Mouse (Mus musculus): ENCODE results near the gene Tmem126b.
A peak's percentile ranks its signal among the peaks of the same experiment; 100 is the strongest.

Tmem126b gene

DNA sequence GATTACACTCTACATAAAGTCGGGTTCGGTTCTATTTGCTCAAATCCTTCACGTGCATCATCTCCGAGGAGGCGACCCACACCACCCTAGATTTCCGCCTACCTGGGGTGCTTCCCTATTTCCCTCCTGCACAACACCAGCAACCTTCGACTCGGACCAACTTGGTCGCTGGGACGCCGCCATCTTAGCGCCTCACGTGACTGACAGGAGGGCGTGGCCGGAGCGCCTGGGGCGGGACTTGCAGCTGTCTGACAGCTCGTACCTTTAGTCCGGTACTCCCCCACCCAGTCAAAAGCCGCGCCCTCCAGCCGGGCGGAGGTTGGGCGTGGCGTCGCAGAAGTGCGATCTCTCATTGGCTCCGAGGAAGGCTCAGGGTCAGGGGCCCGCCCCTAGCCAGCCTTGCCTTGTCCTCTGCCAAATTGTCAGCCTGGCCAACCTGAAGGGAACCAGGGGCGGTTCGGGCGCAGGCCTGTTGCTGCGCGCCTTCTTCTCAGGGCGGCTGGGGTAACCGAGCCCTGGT, at the start of gene Tmem126b:
TSS of gene Tmem126b (minus strand) at position 209 of the 520 bp plus-strand sequence.
- DNase-seq = peak; percentile 100

GRCm38 (mm10) chr7:90512293-90512692, 36.5 kb upstream of the Tmem126b start:
- DNase-seq = no peak

- no peak for DNase-seq
Measured at GRCm38 (mm10) chr7:90508124-90508523, 32.3 kb upstream of the Tmem126b start.

GRCm38 (mm10) chr7:90482607-90483006, 6.8 kb upstream of the Tmem126b start:
- DNase-seq = no peak

DNA sequence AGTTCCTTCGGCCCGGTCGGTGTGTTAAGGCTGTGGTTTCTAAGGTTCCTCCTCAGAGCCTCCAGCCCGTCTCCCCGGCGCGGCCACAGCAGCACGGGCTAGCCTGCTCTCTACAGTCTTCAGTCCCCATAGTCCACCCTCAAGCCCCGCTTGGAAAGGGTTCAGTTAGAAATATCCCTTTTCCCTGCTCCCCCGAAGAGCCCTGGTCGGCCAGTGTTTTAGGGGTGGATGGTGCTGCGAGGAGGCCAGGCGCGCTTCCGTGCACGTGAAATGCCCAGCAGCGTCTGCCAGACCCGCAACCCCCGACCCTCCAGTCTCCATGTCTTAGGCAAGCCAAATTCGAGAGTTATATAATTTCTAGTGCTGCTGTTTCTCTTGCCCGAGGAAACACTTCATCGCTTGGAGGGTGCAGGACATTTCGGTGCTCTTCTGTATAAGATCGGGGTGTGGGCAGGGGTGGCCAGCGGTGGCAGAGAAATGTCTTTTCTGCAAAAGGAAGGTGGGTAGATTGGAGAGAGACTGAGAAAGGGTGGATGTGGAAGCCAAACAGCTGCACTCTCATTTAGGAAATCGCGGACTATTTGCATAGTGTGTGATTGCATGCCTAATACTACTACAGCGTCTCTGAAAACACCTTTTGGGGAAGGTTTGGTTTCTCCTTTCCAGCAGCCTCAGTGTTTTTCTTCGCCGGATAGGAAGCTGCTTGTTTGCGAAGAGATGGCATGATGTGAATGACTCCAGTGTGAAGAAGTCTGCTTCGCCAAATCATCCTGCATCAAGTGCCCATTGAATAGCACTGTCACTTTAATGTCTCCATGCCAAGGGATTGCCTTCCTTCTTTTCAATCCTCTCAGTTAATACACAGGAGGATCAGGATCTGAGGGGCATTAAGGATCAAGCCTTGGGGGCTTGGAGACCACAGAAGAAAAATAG, 778 bp upstream of the Tmem126b start, which contains the start of gene Dlg2:
TSS of gene Dlg2 (plus strand) at position 360 of the 933 bp plus-strand sequence.
- no peak for DNase-seq

DNA sequence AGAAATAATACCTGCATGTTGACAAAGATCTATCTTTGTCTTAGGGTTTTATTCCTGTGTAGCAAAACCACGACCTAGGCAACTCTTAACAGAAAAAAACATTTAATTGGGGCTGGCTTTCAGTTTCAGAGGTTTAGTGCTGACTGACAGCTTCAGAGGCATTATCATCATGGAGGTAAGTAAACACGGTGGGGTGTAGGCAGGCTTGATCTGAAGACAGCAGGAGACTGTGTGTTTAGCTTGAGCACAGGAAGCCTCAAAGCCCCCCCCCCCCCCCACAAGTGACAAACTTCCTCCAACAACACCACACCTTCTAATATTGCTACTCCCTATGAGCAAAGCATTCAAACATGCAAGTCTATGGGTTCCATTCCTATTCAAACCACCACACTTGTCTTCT, 2.3 kb downstream of the Tmem126b start:
- DNase-seq = no peak

- no peak for DNase-seq
Measured at GRCm38 (mm10) chr7:90461441-90461840, 14.4 kb downstream of the Tmem126b start.

DNA sequence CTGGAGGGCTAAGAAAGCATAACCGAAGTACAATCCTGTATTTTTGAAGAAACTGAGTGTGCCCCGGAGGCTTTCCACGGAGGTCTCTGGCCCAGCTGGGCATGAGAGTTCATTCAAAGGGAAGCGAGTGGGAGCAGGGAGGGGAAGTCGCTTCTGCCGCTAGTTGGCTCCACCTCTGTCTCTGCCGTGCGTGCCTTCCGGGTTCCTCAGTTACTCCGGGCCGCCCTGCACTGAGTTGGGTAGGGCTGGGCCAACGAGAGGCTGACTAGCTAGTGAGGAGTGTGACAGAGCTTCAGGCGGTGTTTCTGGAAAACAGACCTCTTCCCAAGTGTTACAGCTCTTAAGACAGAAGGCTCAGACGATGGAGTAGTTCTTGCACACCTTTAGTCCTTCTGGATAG, 14.9 kb downstream of the Tmem126b start:
- no peak for DNase-seq

DNA sequence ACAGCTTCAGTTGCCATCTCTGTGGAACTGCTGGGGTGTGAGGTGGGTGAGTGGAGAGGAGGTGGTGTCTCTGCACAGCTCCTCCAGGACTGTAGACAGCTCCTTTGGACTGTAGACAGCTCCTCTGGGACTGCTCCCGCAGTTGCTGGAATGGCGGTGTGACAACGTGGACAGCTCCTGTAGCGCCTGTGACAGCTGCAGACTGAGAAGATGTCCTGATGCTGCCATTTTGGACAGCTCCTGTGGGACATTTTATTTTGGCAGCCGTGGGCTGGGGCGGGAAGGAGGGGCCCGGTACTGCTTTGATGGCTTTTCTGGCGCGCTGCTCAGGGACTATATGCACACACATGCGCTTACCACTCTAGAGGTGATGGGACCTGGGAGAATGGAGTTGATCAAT, 15.5 kb downstream of the Tmem126b start:
- DNase-seq = no peak

DNA sequence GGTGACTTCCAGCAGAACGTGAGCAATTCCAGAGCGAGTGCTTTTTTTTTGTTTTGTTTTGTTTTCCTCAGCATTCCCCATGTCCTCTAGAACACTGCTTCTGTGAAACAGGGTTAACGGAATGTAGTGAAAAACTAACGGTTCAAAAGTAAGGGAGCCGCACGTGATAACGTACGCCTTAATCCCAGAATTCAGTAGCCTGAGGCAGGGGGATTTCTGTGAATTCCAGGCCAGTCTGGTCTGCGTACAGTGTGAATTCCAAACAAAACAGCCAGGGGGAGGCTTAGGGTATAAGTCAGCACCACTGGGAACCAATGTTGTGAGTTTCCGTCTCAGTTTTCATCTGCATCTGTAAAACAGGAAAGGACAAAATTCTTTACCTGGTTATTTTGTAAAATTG, 18.3 kb downstream of the Tmem126b start:
- no peak for DNase-seq

DNA sequence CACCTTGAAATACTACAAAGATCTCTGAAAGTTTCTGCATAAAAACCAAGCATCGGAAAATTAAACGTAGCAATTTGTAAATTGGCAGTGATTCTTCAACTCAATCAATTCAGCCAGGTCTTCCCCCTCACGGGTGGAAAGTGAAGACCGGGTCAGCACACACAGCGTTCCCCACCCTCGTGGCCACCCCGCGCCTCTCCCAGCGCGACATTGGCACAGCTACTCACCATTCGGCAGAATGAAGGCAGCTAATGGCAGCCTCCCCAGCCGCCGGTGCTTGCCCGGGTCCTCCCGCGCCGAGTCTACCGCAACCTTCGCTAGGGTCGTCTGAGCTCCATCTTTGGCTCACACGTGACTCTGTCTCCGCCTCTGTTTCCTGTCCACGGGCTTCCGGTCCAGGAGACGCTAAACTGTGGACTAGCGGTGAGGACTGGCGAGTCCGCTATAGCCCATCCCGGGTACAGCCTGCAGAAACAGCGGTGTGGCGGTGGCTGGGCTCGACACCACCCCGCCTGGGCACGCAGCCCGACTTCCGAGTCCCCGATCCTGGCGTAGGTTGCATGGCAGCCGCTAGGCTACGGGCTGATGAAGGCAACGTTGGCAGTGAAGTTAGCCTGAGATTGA, 18.8 kb downstream of the Tmem126b start, which contains the start of gene Tmem126a:
TSS of gene Tmem126a (minus strand) at position 385 of the 624 bp plus-strand sequence.
- peak; percentile 86 for DNase-seq

- no peak for DNase-seq
Measured at GRCm38 (mm10) chr7:90456149-90456844, 19.5 kb downstream of the Tmem126b start.

GRCm38 (mm10) chr7:90444206-90444605, 31.6 kb downstream of the Tmem126b start:
- no peak for DNase-seq

- DNase-seq = peak; percentile 82
Measured at GRCm38 (mm10) chr7:90443101-90444091, 32.4 kb downstream of the Tmem126b start.

DNA sequence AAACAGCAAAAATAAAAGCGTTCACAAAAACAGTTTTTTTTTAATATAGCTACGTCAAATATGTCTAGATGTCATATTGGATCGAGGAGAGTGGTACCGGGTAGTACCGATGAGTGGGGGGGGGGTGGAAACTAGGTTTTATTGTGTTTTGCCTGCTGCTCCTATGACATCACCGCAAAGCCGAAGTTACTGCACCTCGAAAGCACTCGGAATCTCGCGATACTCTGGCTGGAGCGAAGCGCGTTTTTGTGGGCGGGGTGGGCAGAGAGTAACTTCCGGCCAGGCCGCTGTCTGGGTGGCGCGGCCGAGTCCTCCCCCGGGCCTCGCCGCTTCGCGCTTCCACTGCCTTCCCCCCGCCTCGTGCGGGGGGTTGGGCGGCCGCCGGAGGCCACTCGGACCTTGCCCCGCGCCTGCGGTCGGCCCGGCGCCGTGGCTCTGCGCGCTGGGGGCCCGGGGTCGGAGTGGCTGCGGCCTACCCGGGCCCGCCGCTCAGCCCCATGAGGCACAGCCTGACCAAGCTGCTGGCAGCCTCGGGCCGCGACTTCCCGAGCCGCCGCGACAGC, 33.2 kb downstream of the Tmem126b start, which contains the start of gene Crebzf:
TSS of gene Crebzf (plus strand) at position 212 of the 563 bp plus-strand sequence.
- peak; percentile 96 for DNase-seq

DNA sequence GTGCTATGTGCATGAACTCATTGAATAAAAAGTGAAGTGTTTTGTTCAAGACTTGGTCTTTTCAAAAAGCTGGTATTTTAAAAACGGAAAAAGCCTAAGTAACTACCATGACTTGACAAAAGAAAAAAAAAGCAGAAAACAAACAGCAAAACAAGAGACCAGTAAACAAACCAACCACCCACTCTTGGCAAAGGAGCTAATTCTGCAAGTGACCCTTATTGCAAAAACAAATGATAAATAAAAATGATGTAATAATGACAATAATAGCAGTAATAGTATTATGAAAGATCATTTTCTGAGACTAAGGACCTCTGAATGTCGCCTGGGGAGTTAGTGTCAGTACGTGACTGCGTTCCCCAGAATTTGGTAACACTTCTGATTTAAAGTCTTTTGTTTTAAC, 33.7 kb downstream of the Tmem126b start:
- no peak for DNase-seq

- no peak for DNase-seq
Measured at GRCm38 (mm10) chr7:90440044-90440443, 35.8 kb downstream of the Tmem126b start.

DNA sequence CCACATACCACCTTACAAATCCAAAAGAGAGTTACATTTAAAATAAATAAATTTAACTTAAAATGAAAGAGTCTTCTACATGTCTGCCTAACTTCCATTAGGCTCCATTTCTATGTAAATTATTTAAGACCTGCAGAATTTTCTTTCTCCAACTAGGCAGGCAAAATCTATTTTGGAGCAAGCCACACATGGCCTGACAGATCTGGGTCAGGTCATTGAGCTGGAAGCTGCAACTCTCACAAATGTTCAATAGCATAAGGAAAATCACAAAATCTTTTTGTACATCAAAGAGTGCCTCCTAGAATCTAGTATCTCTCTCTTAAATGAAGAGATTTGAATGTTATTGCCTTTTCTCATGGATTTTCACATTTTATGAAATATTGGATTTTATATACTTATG, 43.6 kb downstream of the Tmem126b start:
- DNase-seq = no peak

DNA sequence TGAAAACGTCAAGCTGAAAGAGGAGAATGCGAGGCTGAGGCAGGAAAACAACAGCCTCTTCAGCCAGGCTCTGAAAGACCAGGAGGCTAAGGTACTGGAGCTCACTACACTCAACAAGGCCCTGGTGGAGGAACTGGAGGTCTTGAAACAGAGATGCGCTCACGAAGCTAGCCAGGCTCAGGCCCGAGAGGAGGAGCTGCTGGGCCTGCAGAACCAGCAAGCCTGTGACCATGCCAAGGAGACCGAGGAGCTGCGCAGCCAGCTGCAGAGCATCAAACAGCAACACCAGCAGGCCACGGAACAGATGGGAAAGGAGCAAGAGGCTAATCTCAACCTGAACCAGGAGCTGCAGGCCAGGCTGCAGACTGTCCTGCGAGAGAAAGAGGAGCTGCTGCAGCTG, 48.8 kb downstream of the Tmem126b start:
- peak; percentile 42 for DNase-seq

DNA sequence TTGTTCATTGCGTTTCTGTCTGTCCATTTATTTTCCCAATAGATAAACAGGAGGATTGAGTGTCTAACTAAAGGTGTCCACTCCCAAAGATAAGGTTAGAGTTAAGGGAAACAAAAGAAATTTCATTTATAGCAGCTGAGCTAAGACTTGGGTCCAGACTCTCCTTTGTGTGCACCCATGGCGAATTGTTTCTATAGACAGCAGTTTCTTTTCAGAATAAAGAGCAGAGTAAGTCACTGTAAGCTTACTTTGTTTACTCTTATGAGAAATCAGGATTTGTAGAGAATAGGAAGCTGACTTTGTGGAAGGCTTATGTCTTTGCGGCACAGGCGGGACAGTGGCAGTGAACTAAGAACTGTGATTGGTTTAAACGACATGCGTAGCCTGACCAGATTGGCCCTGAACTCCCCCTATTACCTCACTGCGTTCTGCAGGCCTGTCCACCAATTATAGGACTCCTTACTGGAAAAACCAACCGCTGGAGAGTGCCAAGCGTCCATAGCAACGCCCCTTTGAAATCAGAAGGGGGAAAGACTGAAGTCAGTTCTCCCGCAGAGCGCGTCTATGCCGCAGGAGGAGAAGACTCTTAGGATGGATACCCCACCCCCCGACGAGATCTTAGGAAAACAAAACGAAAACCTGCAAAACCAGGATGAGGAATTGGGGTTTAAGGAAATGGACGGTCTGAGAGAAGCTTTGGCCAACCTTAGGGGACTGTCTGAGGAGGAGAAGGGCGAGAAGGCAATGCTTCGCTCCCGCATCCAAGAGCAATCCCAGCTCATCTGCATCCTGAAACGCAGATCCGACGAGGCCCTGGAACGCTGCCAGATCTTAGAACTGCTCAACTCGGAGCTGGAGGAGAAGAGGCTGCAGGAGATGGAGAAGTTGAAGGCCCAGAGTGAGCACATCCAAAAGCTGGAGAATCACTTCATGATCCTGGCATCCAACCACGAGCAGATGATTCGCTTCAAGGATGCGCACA, 49.5 kb downstream of the Tmem126b start, which contains the start of gene Ccdc89:
TSS of gene Ccdc89 (plus strand) at position 558 of the 982 bp plus-strand sequence.
- DNase-seq = peak; percentile 88

Measured in cerebellum, adult 11-12 months (tissue).